Mouse (Mus musculus): Measurements from ENCODE around the gene Gnb4. TPM values are rescaled to one million over a fixed set of nuclear protein-coding genes. Genes with fewer than 3 reads are reported as not detected.

Gene Gnb4
- 19.8 TPM for polyA plus RNA-seq (2014; fragmentation: Illumina TruSeq; extraction: RNeasy Lipid Tissue Mini Kit (QIAGEN cat#74804); ENCODE audit: low read depth, low replicate concordance)

DNA sequence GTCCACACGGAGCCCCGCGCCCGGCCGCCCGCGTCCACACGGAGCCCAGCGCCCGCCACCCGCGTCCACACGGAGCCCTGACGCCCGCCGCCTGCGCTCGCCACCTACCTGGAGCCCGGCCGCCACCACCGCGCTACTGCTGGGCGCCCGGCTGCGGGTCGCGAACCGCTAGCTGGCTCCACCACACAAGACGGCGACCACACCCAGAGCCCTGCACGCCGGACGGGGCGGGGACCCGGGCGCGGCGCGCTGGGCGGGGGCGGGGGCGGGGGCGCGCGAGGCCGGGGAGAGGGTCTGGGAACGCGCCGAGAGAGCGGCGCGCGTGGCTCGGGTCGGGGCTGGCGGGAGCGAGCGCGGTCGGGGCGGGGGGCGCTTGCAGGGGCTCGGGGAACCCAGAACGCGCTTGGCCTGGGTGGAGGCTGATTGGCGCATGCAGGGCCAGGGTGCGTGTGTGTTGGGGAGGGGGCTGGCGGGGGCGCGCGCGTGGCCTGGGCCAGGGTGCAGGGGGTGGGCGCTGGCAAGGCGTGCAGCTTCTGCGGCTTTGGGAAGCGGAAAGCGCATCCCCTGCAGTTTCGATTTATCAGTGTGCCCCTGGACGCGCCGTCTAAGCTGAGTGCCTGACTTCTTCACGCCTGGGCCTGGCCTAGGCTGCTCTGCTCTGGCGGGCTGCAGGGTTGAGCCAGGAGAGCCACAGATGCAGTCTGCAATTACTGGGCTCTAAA, at the start of gene Gnb4:
TSS of gene Gnb4 (minus strand) at position 255 of the 722 bp plus-strand sequence.

Other genes with a start within 250 kb of the Gnb4 start
- 110 TPM for gene Pik3ca, start 218.9 kb downstream of the Gnb4 start, polyA plus RNA-seq (2014; fragmentation: Illumina TruSeq; extraction: RNeasy Lipid Tissue Mini Kit (QIAGEN cat#74804); ENCODE audit: low read depth, low replicate concordance)
- not detected for gene Kcnmb3, start 124.4 kb downstream of the Gnb4 start, polyA plus RNA-seq (2014; fragmentation: Illumina TruSeq; extraction: RNeasy Lipid Tissue Mini Kit (QIAGEN cat#74804); ENCODE audit: low read depth, low replicate concordance)
- 103 TPM for gene Zfp639, start 106.3 kb downstream of the Gnb4 start, polyA plus RNA-seq (2014; fragmentation: Illumina TruSeq; extraction: RNeasy Lipid Tissue Mini Kit (QIAGEN cat#74804); ENCODE audit: low read depth, low replicate concordance)
- gene Mfn1, start 87.1 kb downstream of the Gnb4 start, polyA plus RNA-seq (2014; fragmentation: Illumina TruSeq; extraction: RNeasy Lipid Tissue Mini Kit (QIAGEN cat#74804); ENCODE audit: low read depth, low replicate concordance), result 434 TPM
- 36.1 TPM for gene Actl6a, start 89.7 kb upstream of the Gnb4 start, polyA plus RNA-seq (2014; fragmentation: Illumina TruSeq; extraction: RNeasy Lipid Tissue Mini Kit (QIAGEN cat#74804); ENCODE audit: low read depth, low replicate concordance)
- gene Ndufb5, start 120.4 kb upstream of the Gnb4 start, polyA plus RNA-seq (2014; fragmentation: Illumina TruSeq; extraction: RNeasy Lipid Tissue Mini Kit (QIAGEN cat#74804); ENCODE audit: low read depth, low replicate concordance), result 389 TPM
- 48.4 TPM for gene Mrpl47, start 121.0 kb upstream of the Gnb4 start, polyA plus RNA-seq (2014; fragmentation: Illumina TruSeq; extraction: RNeasy Lipid Tissue Mini Kit (QIAGEN cat#74804); ENCODE audit: low read depth, low replicate concordance)
- gene Usp13, start 201.0 kb upstream of the Gnb4 start, polyA plus RNA-seq (2014; fragmentation: Illumina TruSeq; extraction: RNeasy Lipid Tissue Mini Kit (QIAGEN cat#74804); ENCODE audit: low read depth, low replicate concordance), result 1.2 TPM

Data from sigmoid colon, adult 10 weeks (tissue).